Mouse (Mus musculus): ENCODE results near the gene Glrp1. TPM values are rescaled to one million over a fixed set of nuclear protein-coding genes. Genes with fewer than 3 reads are reported as not detected.

Gene Glrp1
- total and polyA plus RNA-seq, 2 experiments from 2014 or later = 0.10 TPM

DNA sequence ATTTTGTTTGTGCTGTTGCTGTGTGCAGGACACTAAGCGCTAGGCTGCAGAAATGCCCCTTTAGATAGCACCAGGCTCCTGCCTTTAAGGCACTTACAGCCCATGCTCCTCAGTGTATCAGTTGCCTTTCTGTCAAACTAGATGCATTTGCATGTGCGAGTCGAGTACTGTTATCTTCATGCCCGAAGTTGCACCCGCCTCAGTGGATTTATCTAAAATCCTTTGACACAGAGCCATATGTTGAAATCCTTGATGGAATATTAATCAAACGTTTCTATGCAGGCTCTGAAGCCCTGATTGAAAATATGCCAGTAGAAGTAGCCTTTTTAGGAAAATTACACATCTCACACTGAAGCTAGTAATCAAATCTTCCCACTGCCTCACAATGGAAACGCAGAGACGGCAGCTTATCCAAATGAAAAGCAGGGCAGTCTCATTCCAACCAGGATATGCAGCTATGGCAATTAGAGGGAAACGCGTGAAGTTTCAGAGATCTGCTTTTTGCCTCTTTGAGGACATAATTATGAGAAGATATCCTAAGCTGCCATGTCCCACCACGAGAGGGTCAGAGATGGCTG, 11.4 kb upstream of the Glrp1 start:
- H3K4me3 ChIP-seq (ENCODE audit: low read depth, low read length) = no peak overlapping the region
- 42% methylated on average over 11 of the region's 11 CpGs for WGBS
- H3K27ac ChIP-seq (ENCODE audit: low read depth, low read length) = 0 out of 2 replicates have a peak overlapping the region, but pooled peaks have one; percentile 10
- H3K4me1 ChIP-seq (ENCODE audit: insufficient read depth) = 0 out of 2 replicates have a peak, but pooled peaks cover 3% of the 10 kb centered on the region
- peak; percentile 41 for DNase-seq
- H3K9ac ChIP-seq = no peak overlapping the region
- H3K9me3 ChIP-seq (ENCODE audit: low read length) = no peaks in the 10 kb centered on the region
- no peak for TF ChIP-seq CTCF (IDR thresholded peaks at IDR 0.05; ENCODE audit: low read depth)
- no peaks in the 10 kb centered on the region for H3K27me3 ChIP-seq (ENCODE audit: insufficient read depth, low read length)
- H3K36me3 ChIP-seq (ENCODE audit: insufficient read depth) = no peaks in the 10 kb centered on the region
- peak; percentile 72; the same call in 1 of the 2 replicates for ATAC-seq
- H3K4me2 ChIP-seq (ENCODE audit: low read depth) = no peak overlapping the region

- H3K27ac ChIP-seq (ENCODE audit: low read depth, low read length) = no peak overlapping the region
- WGBS = 36% methylated on average over 5 of the region's 5 CpGs
- no peaks in the 10 kb centered on the region for H3K36me3 ChIP-seq (ENCODE audit: insufficient read depth)
- DNase-seq (no peak), ATAC-seq (no peak)
- TF ChIP-seq CTCF (IDR thresholded peaks at IDR 0.05; ENCODE audit: low read depth) = no peak
- H3K4me1 ChIP-seq (ENCODE audit: insufficient read depth) = no peaks in the 10 kb centered on the region
- H3K4me3 ChIP-seq (ENCODE audit: low read depth, low read length) = no peak overlapping the region
- H3K27me3 ChIP-seq (ENCODE audit: insufficient read depth, low read length) = no peaks in the 10 kb centered on the region
- no peak overlapping the region for H3K4me2 ChIP-seq (ENCODE audit: low read depth)
- no peak overlapping the region for H3K9ac ChIP-seq
- H3K9me3 ChIP-seq (ENCODE audit: low read length) = no peaks in the 10 kb centered on the region
These were observed 3.7 kb upstream of the Glrp1 start for GRCm38 (mm10) chr1:88513613-88514012.

DNA sequence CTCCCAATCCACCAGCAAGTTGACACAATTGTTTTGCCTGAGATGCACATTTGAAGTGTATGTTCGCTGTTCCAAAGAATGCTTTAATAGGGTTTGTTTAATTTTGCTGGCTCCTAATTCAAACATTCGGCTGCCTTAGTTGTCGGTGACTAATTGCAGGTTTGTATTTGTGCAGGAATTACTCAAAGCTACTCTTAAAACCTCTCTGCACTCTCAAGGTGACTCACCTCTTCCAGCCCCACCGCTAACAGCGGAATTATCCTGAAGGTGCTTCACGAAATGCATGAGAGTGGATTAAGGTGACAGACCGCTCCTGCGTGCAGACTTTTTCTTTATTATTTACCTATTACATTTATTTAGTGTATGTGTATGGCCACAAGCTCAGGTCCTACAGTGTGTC, 2.0 kb downstream of the Glrp1 start:
- Histone ChIP-seq H3K27me3 (ENCODE audit: insufficient read depth, low read length) (no peaks in the 10 kb centered on the region), H3K36me3 (ENCODE audit: insufficient read depth) (no peaks in the 10 kb centered on the region), H3K9ac (no peak overlapping the region), H3K4me3 (ENCODE audit: low read depth, low read length) (no peak overlapping the region), H3K4me1 (ENCODE audit: insufficient read depth) (no peaks in the 10 kb centered on the region), H3K4me2 (ENCODE audit: low read depth) (no peak overlapping the region), H3K9me3 (ENCODE audit: low read length) (no peaks in the 10 kb centered on the region), H3K27ac (ENCODE audit: low read depth, low read length) (no peak overlapping the region)
- 73% methylated on average over 8 of the region's 8 CpGs for WGBS
- no peak for DNase-seq
- TF ChIP-seq CTCF (IDR thresholded peaks at IDR 0.05; ENCODE audit: low read depth) = no peak
- ATAC-seq = no peak

- Histone ChIP-seq H3K9me3 (ENCODE audit: low read length) (no peaks in the 10 kb centered on the region), H3K4me2 (ENCODE audit: low read depth) (no peak overlapping the region), H3K36me3 (ENCODE audit: insufficient read depth) (no peaks in the 10 kb centered on the region), H3K4me3 (ENCODE audit: low read depth, low read length) (no peak overlapping the region), H3K9ac (no peak overlapping the region), H3K27me3 (ENCODE audit: insufficient read depth, low read length) (no peaks in the 10 kb centered on the region), H3K4me1 (ENCODE audit: insufficient read depth) (no peaks in the 10 kb centered on the region), H3K27ac (ENCODE audit: low read depth, low read length) (no peak overlapping the region)
- DNase-seq (no peak), ATAC-seq (no peak)
- WGBS = 49% methylated on average over 5 of the region's 5 CpGs
- TF ChIP-seq CTCF (IDR thresholded peaks at IDR 0.05; ENCODE audit: low read depth) = no peak
These were observed 2.7 kb downstream of the Glrp1 start for GRCm38 (mm10) chr1:88507214-88507613.

- DNase-seq (no peak), ATAC-seq (no peak)
- Histone ChIP-seq H3K36me3 (ENCODE audit: insufficient read depth) (no peaks in the 10 kb centered on the region), H3K9me3 (ENCODE audit: low read length) (no peaks in the 10 kb centered on the region), H3K27ac (ENCODE audit: low read depth, low read length) (no peak overlapping the region), H3K4me2 (ENCODE audit: low read depth) (no peak overlapping the region), H3K9ac (no peak overlapping the region), H3K27me3 (ENCODE audit: insufficient read depth, low read length) (no peaks in the 10 kb centered on the region), H3K4me1 (ENCODE audit: insufficient read depth) (0 out of 2 replicates have a peak, but pooled peaks cover 2% of the 10 kb centered on the region), H3K4me3 (ENCODE audit: low read depth, low read length) (no peak overlapping the region)
- TF ChIP-seq CTCF (IDR thresholded peaks at IDR 0.05; ENCODE audit: low read depth) = no peak
- WGBS = 84% methylated on average over 5 of the region's 5 CpGs
These were observed 3.5 kb downstream of the Glrp1 start for GRCm38 (mm10) chr1:88506412-88506811.

GRCm38 (mm10) chr1:88505697-88506096, 4.2 kb downstream of the Glrp1 start:
- WGBS = 77% methylated on average over 6 of the region's 6 CpGs
- DNase-seq (no peak), ATAC-seq (no peak)
- no peak overlapping the region for H3K9ac ChIP-seq
- no peak overlapping the region for H3K4me2 ChIP-seq (ENCODE audit: low read depth)
- TF ChIP-seq CTCF (IDR thresholded peaks at IDR 0.05; ENCODE audit: low read depth) = no peak
- H3K4me1 ChIP-seq (ENCODE audit: insufficient read depth) = 0 out of 2 replicates have a peak, but pooled peaks cover 2% of the 10 kb centered on the region
- no peak overlapping the region for H3K4me3 ChIP-seq (ENCODE audit: low read depth, low read length)
- H3K9me3 ChIP-seq (ENCODE audit: low read length) = no peaks in the 10 kb centered on the region
- H3K36me3 ChIP-seq (ENCODE audit: insufficient read depth) = no peaks in the 10 kb centered on the region
- no peak overlapping the region for H3K27ac ChIP-seq (ENCODE audit: low read depth, low read length)
- H3K27me3 ChIP-seq (ENCODE audit: insufficient read depth, low read length) = no peaks in the 10 kb centered on the region

DNA sequence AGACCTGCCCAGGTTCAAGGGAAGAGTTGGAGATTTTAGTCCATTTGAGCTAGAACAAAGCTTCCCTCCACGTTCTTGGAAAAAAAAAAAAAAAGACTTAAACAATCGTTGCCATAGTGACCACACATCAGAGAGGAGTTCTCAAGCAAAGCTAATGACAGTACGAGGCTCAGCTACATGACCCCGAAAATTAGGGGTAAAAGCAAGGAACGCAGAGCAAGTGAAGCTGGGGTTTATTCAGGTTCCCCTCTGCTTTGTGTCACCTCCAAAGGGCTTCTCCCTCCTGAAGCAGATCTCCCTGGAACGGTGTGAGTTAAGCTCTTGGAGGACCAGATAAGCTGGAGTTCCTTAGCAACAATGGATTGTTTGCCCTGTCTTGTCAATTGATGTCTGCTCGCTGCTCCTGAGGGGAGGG, 5.3 kb downstream of the Glrp1 start:
- H3K4me2 ChIP-seq (ENCODE audit: low read depth) = no peak overlapping the region
- H3K9me3 ChIP-seq (ENCODE audit: low read length) = no peaks in the 10 kb centered on the region
- no peak overlapping the region for H3K27ac ChIP-seq (ENCODE audit: low read depth, low read length)
- DNase-seq = peak; percentile 54
- TF ChIP-seq CTCF (IDR thresholded peaks at IDR 0.05; ENCODE audit: low read depth) = no peak
- ATAC-seq = peak; percentile 44; the same call in 1 of the 2 replicates
- no peak overlapping the region for H3K9ac ChIP-seq
- 0 out of 2 replicates have a peak, but pooled peaks cover 2% of the 10 kb centered on the region for H3K4me1 ChIP-seq (ENCODE audit: insufficient read depth)
- no peak overlapping the region for H3K4me3 ChIP-seq (ENCODE audit: low read depth, low read length)
- WGBS = 3% methylated on average over 7 of the region's 7 CpGs
- no peaks in the 10 kb centered on the region for H3K36me3 ChIP-seq (ENCODE audit: insufficient read depth)
- H3K27me3 ChIP-seq (ENCODE audit: insufficient read depth, low read length) = no peaks in the 10 kb centered on the region

All from forebrain, postnatal 0 days (tissue).